Mouse (Mus musculus) mature B cell (primary cell): ENCODE measurements around the gene Tek.

Source experiments
- in situ Hi-C: fragments of 300-500 bp; cut with MboI; formaldehyde crosslinking; loops from 2 replicates; pipeline ENCODE4 v1.14.3; 2019

The Tek gene

DNA sequence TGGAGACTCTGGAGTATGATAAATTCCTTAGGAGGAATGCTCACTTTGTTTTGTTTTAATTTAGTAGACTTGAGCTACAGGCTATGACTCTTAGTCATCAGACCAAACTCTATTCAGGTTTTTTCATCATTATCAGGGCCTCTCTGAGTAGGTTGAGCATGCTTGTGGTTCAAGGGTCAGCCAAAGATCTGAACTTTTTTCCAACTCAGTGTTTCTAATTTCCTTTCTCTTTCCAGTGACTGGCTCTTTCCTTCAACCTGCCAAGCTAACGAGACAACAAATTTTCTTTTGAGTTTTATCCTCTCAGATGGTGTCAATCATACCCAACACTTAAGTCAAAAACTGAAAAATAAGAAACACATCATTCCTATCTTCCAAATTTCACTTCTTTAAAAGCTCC is 71.5 kb downstream of the Tek start:
- in situ Hi-C loops: no loop called here

- in situ Hi-C loops: no loop called here
Observed at GRCm38 (mm10) chr4:94826891-94827290, 87.8 kb downstream of the Tek start.

DNA sequence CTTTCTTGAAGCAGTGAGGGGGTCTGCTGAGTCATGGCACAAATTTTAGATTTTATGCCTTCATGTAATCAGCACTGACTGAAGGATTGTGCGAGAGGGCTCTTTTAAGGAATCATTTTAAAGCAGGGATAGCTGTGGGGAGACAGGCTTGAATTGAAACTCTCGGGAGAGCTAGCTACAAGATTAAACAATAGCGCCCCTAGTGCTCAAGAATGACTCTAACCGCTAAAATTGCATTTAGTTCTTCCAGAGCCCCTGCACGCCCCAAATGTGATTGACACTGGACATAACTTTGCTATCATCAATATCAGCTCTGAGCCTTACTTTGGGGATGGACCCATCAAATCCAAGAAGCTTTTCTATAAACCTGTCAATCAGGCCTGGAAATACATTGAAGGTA is 88.3 kb downstream of the Tek start:
- in situ Hi-C loops: no loop called here

GRCm38 (mm10) chr4:94829924-94830386 is 90.9 kb downstream of the Tek start:
- in situ Hi-C loops: no loop called here

DNA sequence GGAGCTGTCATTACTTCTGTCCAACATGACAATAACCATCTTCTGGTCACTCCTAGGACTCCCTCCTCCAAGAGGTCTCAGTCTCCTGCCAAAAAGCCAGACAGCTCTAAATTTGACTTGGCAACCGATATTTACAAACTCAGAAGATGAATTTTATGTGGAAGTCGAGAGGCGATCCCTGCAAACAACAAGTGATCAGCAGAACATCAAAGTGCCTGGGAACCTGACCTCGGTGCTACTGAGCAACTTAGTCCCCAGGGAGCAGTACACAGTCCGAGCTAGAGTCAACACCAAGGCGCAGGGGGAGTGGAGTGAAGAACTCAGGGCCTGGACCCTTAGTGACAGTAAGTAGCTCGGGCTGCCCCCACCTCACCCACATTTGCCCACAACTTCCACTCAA is 98.0 kb downstream of the Tek start:
- in situ Hi-C loops: no loop called here

GRCm38 (mm10) chr4:94853301-94853700 is 114.2 kb downstream of the Tek start:
- in situ Hi-C loops: no loop called here

- in situ Hi-C loops: no loop called here
Observed at GRCm38 (mm10) chr4:94854270-94854669, 115.2 kb downstream of the Tek start.

- in situ Hi-C loops: no loop called here
Observed at GRCm38 (mm10) chr4:94855201-94855600, 116.1 kb downstream of the Tek start.

GRCm38 (mm10) chr4:94900744-94901143 is 161.7 kb downstream of the Tek start:
- in situ Hi-C loops: no loop called here

DNA sequence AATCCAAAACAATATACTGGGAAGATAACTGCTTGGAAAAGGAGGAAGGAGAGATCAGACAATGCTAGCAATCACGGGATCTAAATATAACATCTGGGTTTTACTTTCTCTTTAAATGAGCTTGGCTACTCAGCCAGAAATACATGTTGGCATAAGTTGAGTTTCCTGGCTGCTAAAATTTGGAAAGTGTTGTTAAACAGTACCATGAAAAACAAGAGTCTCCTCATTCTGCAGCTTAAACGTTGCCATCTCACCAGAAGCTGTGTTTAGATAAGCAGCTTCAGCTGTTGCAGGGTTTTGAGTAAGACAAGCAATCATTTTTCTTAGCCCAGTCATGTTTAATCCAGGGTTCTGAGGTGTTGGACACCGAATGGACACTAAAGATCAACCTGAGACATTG is 162.7 kb downstream of the Tek start:
- in situ Hi-C loops: no loop called here
